Mouse (Mus musculus): Measurements from ENCODE around the gene Spdl1.

- TF ChIP-seq CTCF (conservative IDR thresholded peaks at IDR 0.05 in 1 of 2, IDR thresholded peaks at IDR 0.05 in 1 of 2; ENCODE audit: low read depth in 2 of 2, low read length in 2 of 2) (no peak), RAD21 (IDR thresholded peaks at IDR 0.05; ENCODE audit: low read depth, low read length) (no peak), POLR2A (IDR thresholded peaks at IDR 0.05; ENCODE audit: low read depth, low read length) (no peak), TCF12 (IDR thresholded peaks at IDR 0.05; ENCODE audit: low read depth, low read length) (no peak), USF1 (IDR thresholded peaks at IDR 0.05; ENCODE audit: low read depth, low read length) (no peak), MYC (IDR thresholded peaks at IDR 0.05; ENCODE audit: low read depth, low read length) (no peak), SMC3 (IDR thresholded peaks at IDR 0.05; ENCODE audit: low read depth, low read length) (no peak), CHD2 (IDR thresholded peaks at IDR 0.05; ENCODE audit: low read length) (no peak), ZKSCAN1 (IDR thresholded peaks at IDR 0.05; ENCODE audit: borderline replicate concordance, low read depth, low read length) (no peak)
Measured at GRCm38 (mm10) chr11:34777529-34777928, 55.9 kb downstream of the Spdl1 start.

Data from CH12.LX (cell line).